Mouse (Mus musculus) heart, embryonic 13.5 days (tissue): ENCODE data around the gene 1700029H14Rik. TPM values are rescaled to one million over a fixed set of nuclear protein-coding genes. Genes with fewer than 3 reads are reported as not detected.

Experiments
- ATAC-seq: fragments of 200-750 bp; cut with Nextera tagmentation; 2 replicates; pipeline ENCODE4 v1.8.0; 2017; ENCODE audit warnings: moderate TSS enrichment; ENCODE audit not compliant: insufficient number of reproducible peaks, low FRiP score, low TSS enrichment; ENCODE audit errors: extremely low read depth
- H3K27ac ChIP-seq: fragments of 300-500 bp; sonication (generic); replicated peaks from 2 replicates; pipeline ENCODE4 v1.5.1; 2015; ENCODE audit warnings: moderate library complexity, mild to moderate bottlenecking, inconsistent platforms
- H3K27me3 ChIP-seq: fragments of 300-500 bp; sonication (generic); replicated peaks from 2 replicates; pipeline ENCODE4 v1.6.1; 2015; ENCODE audit warnings: mild to moderate bottlenecking, inconsistent platforms
- H3K36me3 ChIP-seq: fragments of 300-500 bp; sonication (generic); 2 replicates; pipeline ENCODE4 v1.6.1; 2015; ENCODE audit warnings: mild to moderate bottlenecking, inconsistent platforms
- H3K4me1 ChIP-seq: fragments of 300-500 bp; sonication (generic); 2 replicates; pipeline ENCODE4 v1.6.1; 2015; ENCODE audit warnings: inconsistent platforms
- H3K4me2 ChIP-seq: fragments of 300-500 bp; sonication (generic); 2 replicates; pipeline ENCODE4 v1.6.1; 2015; ENCODE audit warnings: inconsistent platforms, mild to moderate bottlenecking, moderate library complexity
- H3K4me3 ChIP-seq: fragments of 300-500 bp; sonication (generic); 2 replicates; pipeline ENCODE4 v1.5.1; 2015; ENCODE audit warnings: moderate library complexity, mild to moderate bottlenecking, inconsistent platforms
- H3K9ac ChIP-seq: fragments of 300-500 bp; sonication (generic); 2 replicates; pipeline ENCODE4 v1.6.1; 2015; ENCODE audit warnings: inconsistent platforms, mild to moderate bottlenecking, moderate library complexity
- H3K9me3 ChIP-seq: fragments of 300-500 bp; sonication (generic); 2 replicates; pipeline ENCODE4 v1.6.1; 2016; ENCODE audit warnings: inconsistent platforms
- WGBS: fragments of 180-500 bp; shearing (Covaris S2); methylation state at CpG from one replicate; pipeline ENCODE4 v1.1.7; 2015; ENCODE audit warnings: mixed read lengths; 5-methylcytosine and 5-hydroxymethylcytosine counted together
- polyA plus RNA-seq: library from polyadenylated mRNA; unstranded; fragments of >200 nt; fragmentation: Nextera tagmentation; extraction: Ambion mirVana; gene quantifications from 2 replicates; pipeline ENCODE4 v1.2.1, GENCODE M21; 2015

1700029H14Rik gene
- polyA plus RNA-seq, 1 experiment from 2014 or later = not detected

GRCm38 (mm10) chr8:13503936-13504606, 58.2 kb downstream of the 1700029H14Rik start:
- Histone ChIP-seq H3K4me3 (no peak overlapping the region), H3K9me3 (0 out of 2 replicates have a peak, but pooled peaks cover 4% of the 10 kb centered on the region), H3K36me3 (no peaks in the 10 kb centered on the region), H3K4me1 (peaks cover 20% of the 10 kb centered on the region), H3K4me2 (no peak overlapping the region), H3K27me3 (peaks cover 50% of the 10 kb centered on the region), H3K9ac (no peak overlapping the region), H3K27ac (no peak overlapping the region)
- ATAC-seq = no peak
- 71% methylated on average over 8 of the region's 8 CpGs for whole genome bisulfite sequencing

- Histone ChIP-seq H3K4me3 (no peak overlapping the region), H3K4me1 (peaks cover 5% of the 10 kb centered on the region; the same call in 1 of the 2 replicates), H3K36me3 (no peaks in the 10 kb centered on the region), H3K9ac (no peak overlapping the region), H3K4me2 (no peak overlapping the region), H3K9me3 (0 out of 2 replicates have a peak, but pooled peaks cover 4% of the 10 kb centered on the region), H3K27ac (no peak overlapping the region), H3K27me3 (peaks cover 41% of the 10 kb centered on the region)
- no peak for ATAC-seq
- 79% methylated on average over 3 of the region's 3 CpGs for WGBS
Measured at GRCm38 (mm10) chr8:13501221-13501620, 61.0 kb downstream of the 1700029H14Rik start.

Other genes starting within 250 kb of the 1700029H14Rik start
- 81.5 and 87.5 TPM in 2 replicates for gene Tfdp1, start 223.7 kb downstream of the 1700029H14Rik start, polyA plus RNA-seq
- 0.13 TPM in 1 of 2 replicates, not detected in the other for gene Atp4b, start 165.6 kb downstream of the 1700029H14Rik start, polyA plus RNA-seq
- not detected in 2 replicates for gene Grk1, start 157.4 kb downstream of the 1700029H14Rik start, polyA plus RNA-seq
- gene Tmem255b, start 127.3 kb downstream of the 1700029H14Rik start, polyA plus RNA-seq = 0.62 and 0.71 TPM in 2 replicates
- gene Gas6, start 68.0 kb downstream of the 1700029H14Rik start, polyA plus RNA-seq = 101 and 110 TPM in 2 replicates
- 23.4 and 24.4 TPM in 2 replicates for gene Rasa3, start 115.1 kb upstream of the 1700029H14Rik start, polyA plus RNA-seq
- gene Cfap97d2, start 143.4 kb upstream of the 1700029H14Rik start, polyA plus RNA-seq = not detected in 2 replicates
- gene Cdc16, start 195.2 kb upstream of the 1700029H14Rik start, polyA plus RNA-seq = 115 and 116 TPM in 2 replicates
- 24.3 and 25.4 TPM in 2 replicates for gene Upf3a, start 223.2 kb upstream of the 1700029H14Rik start, polyA plus RNA-seq